Mouse (Mus musculus): ENCODE results near the gene Paqr8. TPM values are rescaled to one million over a fixed set of nuclear protein-coding genes. Genes with fewer than 3 reads are reported as not detected.
A peak's percentile ranks its signal among the peaks of the same experiment; 100 is the strongest.

Gene Paqr8
- polyA plus RNA-seq, 1 experiment, result 79.4 TPM

GRCm38 (mm10) chr1:20981764-20982163 lies 91.4 kb downstream of the Paqr8 start:
- Histone ChIP-seq H3K4me3 (ENCODE audit: insufficient read depth, low read length) (no peak overlapping the region), H3K27ac (ENCODE audit: insufficient read depth, low read length) (no peak overlapping the region), H3K4me1 (ENCODE audit: control insufficient read depth, insufficient read depth, low read length) (peaks cover 2% of the 10 kb centered on the region; the same call in 1 of the 2 replicates)
- no peak for TF ChIP-seq CTCF (IDR thresholded peaks at IDR 0.05; ENCODE audit: extremely low read depth, insufficient read depth, low read length)
- TF ChIP-seq POLR2A (IDR thresholded peaks at IDR 0.05; ENCODE audit: extremely low read depth, insufficient read depth, low read length), result no peak

DNA sequence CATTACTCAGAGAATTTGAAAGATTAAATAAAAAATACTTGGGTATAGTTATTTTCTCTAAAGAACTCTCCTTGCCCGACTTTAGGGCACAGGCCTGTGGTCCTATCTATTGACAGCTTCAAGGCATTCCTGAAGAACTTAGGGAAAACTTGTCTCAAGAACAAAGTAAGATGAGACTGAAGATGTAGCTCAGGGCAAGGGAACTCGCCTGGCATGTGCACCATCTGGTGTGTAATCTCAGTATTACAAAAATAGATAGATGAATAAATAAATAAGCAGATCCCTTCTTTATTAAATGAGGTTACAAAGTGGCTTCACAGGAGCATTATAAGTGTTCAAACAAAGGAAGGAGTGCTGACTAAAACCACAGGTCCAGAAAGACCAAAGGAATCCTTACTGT lies 93.7 kb downstream of the Paqr8 start:
- no peak overlapping the region for H3K4me3 ChIP-seq (ENCODE audit: insufficient read depth, low read length)
- peaks cover 2% of the 10 kb centered on the region; the same call in 1 of the 2 replicates for H3K4me1 ChIP-seq (ENCODE audit: control insufficient read depth, insufficient read depth, low read length)
- no peak overlapping the region for H3K27ac ChIP-seq (ENCODE audit: insufficient read depth, low read length)
- TF ChIP-seq POLR2A (IDR thresholded peaks at IDR 0.05; ENCODE audit: extremely low read depth, insufficient read depth, low read length) (no peak), CTCF (IDR thresholded peaks at IDR 0.05; ENCODE audit: extremely low read depth, insufficient read depth, low read length) (0 out of 2 replicates have a peak, but pooled peaks have one; percentile 6)

DNA sequence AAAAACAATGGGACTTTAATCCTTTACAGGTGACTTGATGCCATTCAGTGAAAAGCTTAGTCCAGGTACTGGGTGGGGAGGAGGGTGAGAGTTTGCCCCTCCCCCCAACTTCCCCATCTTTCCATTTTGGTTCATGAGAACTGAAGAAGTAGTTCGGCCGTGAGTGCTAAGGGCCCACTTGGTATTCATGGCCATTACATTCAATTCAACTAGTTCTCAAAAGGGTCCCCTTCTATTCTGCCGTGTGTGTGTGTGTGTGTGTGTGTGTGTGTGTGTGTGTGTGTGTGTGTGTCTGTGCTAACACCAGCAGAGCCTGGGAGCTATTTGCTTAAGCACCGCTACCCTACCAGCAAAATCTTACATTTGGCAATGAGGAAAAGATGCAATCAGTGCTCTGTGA lies 94.2 kb downstream of the Paqr8 start:
- TF ChIP-seq CTCF (IDR thresholded peaks at IDR 0.05; ENCODE audit: extremely low read depth, insufficient read depth, low read length), result no peak
- no peak for TF ChIP-seq POLR2A (IDR thresholded peaks at IDR 0.05; ENCODE audit: extremely low read depth, insufficient read depth, low read length)
- H3K4me3 ChIP-seq (ENCODE audit: insufficient read depth, low read length), result no peak overlapping the region
- peaks cover 2% of the 10 kb centered on the region; the same call in 1 of the 2 replicates for H3K4me1 ChIP-seq (ENCODE audit: control insufficient read depth, insufficient read depth, low read length)
- no peak overlapping the region for H3K27ac ChIP-seq (ENCODE audit: insufficient read depth, low read length)

GRCm38 (mm10) chr1:20986378-20987056 lies 96.1 kb downstream of the Paqr8 start:
- Histone ChIP-seq H3K27ac (ENCODE audit: insufficient read depth, low read length) (no peak overlapping the region), H3K4me1 (ENCODE audit: control insufficient read depth, insufficient read depth, low read length) (no peaks in the 10 kb centered on the region; the same call in 1 of the 2 replicates)
- no peak for TF ChIP-seq POLR2A (IDR thresholded peaks at IDR 0.05; ENCODE audit: extremely low read depth, insufficient read depth, low read length)
- TF ChIP-seq CTCF (IDR thresholded peaks at IDR 0.05; ENCODE audit: extremely low read depth, insufficient read depth, low read length), result no peak

More at GRCm38 (mm10) chr1:20986378-20987056, 96.1 kb downstream of the Paqr8 start:
- H3K4me3 ChIP-seq (ENCODE audit: insufficient read depth, low read length), result no peak overlapping the region

Other genes starting within 250 kb of the Paqr8 start
- gene Il17a, start 159.7 kb upstream of the Paqr8 start, polyA plus RNA-seq (2012; rRNA removed), result not detected in 2 replicates
- not detected in 2 replicates for gene Il17f, start 100.0 kb upstream of the Paqr8 start, polyA plus RNA-seq (2012; rRNA removed)
- gene Mcm3, start 70.3 kb upstream of the Paqr8 start, polyA plus RNA-seq (2012; rRNA removed), result 3.0 and 3.3 TPM in 2 replicates
- 2.0 and 2.2 TPM in 2 replicates for gene Efhc1, start 61.0 kb downstream of the Paqr8 start, polyA plus RNA-seq (2012; rRNA removed)
- gene Tram2, start 188.6 kb downstream of the Paqr8 start, polyA plus RNA-seq (2012; rRNA removed), result 0.93 and 1.2 TPM in 2 replicates

Measured in cortical plate, adult 2 months (tissue).